In genomic region chr2:131601881-131602280, GRCm38 (mm10) we compare ENCODE assay signal across 27 mouse cellular contexts. TPM values are rescaled to one million over a fixed set of nuclear protein-coding genes. Genes with fewer than 3 reads are reported as not detected.
A peak's percentile ranks its signal among the peaks of the same experiment; 100 is the strongest.
DNase-seq lines count a peak whose midpoint lies in the region; ATAC-seq and TF ChIP-seq lines count a peak whose summit lies in the region.
"Had no signal": no experiment of that assay in that cellular context is flagged by ENCODE, and none has a peak within 500 bp of the region (broad histone marks: within the 10 kb centered on the region; RNA-seq: fewer than 3 reads in every experiment).

No protein-coding gene starts in this region.

- H3K27ac ChIP-seq in hindbrain, postnatal 0 days = no peak overlapping the region
- no peak overlapping the region for H3K27ac ChIP-seq in hindbrain, embryonic 10.5 days
- H3K27ac ChIP-seq in lung, embryonic 16.5 days (ENCODE audit: low read length) = no peak overlapping the region
- H3K27ac ChIP-seq in stomach, embryonic 14.5 days (ENCODE audit: low read length) = no peak overlapping the region; the same call in 1 of the 2 replicates
- H3K27ac ChIP-seq in stomach, postnatal 0 days (replicated peaks) = no peak overlapping the region
- H3K27ac ChIP-seq: embryonic facial prominence, embryonic 13.5 days; forebrain, embryonic 13.5 days; hindbrain, embryonic 14.5 days; limb, embryonic 12.5 days; liver, embryonic 14.5 days had no signal

- H3K4me2 ChIP-seq in hindbrain, postnatal 0 days (ENCODE audit: low read depth, low read length) = no peak overlapping the region
- H3K4me2 ChIP-seq in lung, embryonic 16.5 days (ENCODE audit: low read depth, low read length) = no peak overlapping the region
- H3K4me2 ChIP-seq in stomach, embryonic 14.5 days (replicated peaks; ENCODE audit: low read depth, low read length) = no peak overlapping the region
- H3K4me2 ChIP-seq in stomach, postnatal 0 days (replicated peaks; ENCODE audit: low read depth) = no peak overlapping the region
- H3K4me2 ChIP-seq: embryonic facial prominence, embryonic 13.5 days; forebrain, embryonic 13.5 days; heart, embryonic 12.5 days; hindbrain, embryonic 14.5 days; limb, embryonic 12.5 days had no signal

- no peak for TF ChIP-seq EP300 in stomach, postnatal 0 days (optimal IDR thresholded peaks at IDR 0.05)

- no peaks in the 10 kb centered on the region for H3K9me3 ChIP-seq in hindbrain, postnatal 0 days (ENCODE audit: low read length)
- H3K9me3 ChIP-seq in hindbrain, embryonic 10.5 days = no peaks in the 10 kb centered on the region
- H3K9me3 ChIP-seq in lung, embryonic 16.5 days (ENCODE audit: control insufficient read depth, low read length) = no peaks in the 10 kb centered on the region
- no peaks in the 10 kb centered on the region for H3K9me3 ChIP-seq in stomach, embryonic 14.5 days (ENCODE audit: control insufficient read depth, low read depth, low read length)
- H3K9me3 ChIP-seq in stomach, postnatal 0 days (ENCODE audit: control insufficient read depth, low read length) = no peaks in the 10 kb centered on the region
- H3K9me3 ChIP-seq: embryonic facial prominence, embryonic 13.5 days; forebrain, embryonic 13.5 days; G1E; heart, embryonic 12.5 days; limb, embryonic 12.5 days had no signal

- 14% methylated on average over 2 of the region's 2 CpGs for WGBS in hindbrain, postnatal 0 days
- WGBS in hindbrain, embryonic 10.5 days = 71% methylated on average over 2 of the region's 2 CpGs
- whole genome bisulfite sequencing in lung, embryonic 16.5 days = 15% methylated on average over 2 of the region's 2 CpGs
- 33% methylated on average over 2 of the region's 2 CpGs for WGBS in lung, adult 2 months
- 40% methylated on average over 2 of the region's 2 CpGs for WGBS in stomach, embryonic 14.5 days
- WGBS in stomach, postnatal 0 days = 37% methylated on average over 2 of the region's 2 CpGs

- no peak for ATAC-seq in hindbrain, postnatal 0 days
- peak; percentile 73 for ATAC-seq in lung, embryonic 16.5 days (ENCODE audit: low read depth)
- peak; percentile 33; the same call in 1 of the 2 replicates for ATAC-seq in stomach, embryonic 14.5 days (ENCODE audit: insufficient number of reproducible peaks, insufficient read depth, low FRiP score, low read depth)
- ATAC-seq in stomach, postnatal 0 days (ENCODE audit: low FRiP score, low TSS enrichment) = no peak
- ATAC-seq: forebrain, embryonic 13.5 days had no signal

- no peak for TF ChIP-seq CTCF in hindbrain, postnatal 0 days (IDR thresholded peaks at IDR 0.05; ENCODE audit: low read depth)
- TF ChIP-seq CTCF in lung, adult 2 months (IDR thresholded peaks at IDR 0.05; ENCODE audit: insufficient read depth, low read length) = no peak
- TF ChIP-seq CTCF in stomach, postnatal 0 days (IDR thresholded peaks at IDR 0.05; ENCODE audit: low read depth) = no peak

- H3K4me3 ChIP-seq in hindbrain, postnatal 0 days (ENCODE audit: low read length) = no peak overlapping the region
- H3K4me3 ChIP-seq in hindbrain, embryonic 10.5 days = no peak overlapping the region
- H3K4me3 ChIP-seq in lung, embryonic 16.5 days (ENCODE audit: low read length) = no peak overlapping the region
- no peak overlapping the region for H3K4me3 ChIP-seq in lung, adult 2 months (replicated peaks; ENCODE audit: extremely low read depth, low read depth, low read length)
- H3K4me3 ChIP-seq in stomach, embryonic 14.5 days (ENCODE audit: low read depth, low read length) = no peak overlapping the region
- no peak overlapping the region for H3K4me3 ChIP-seq in stomach, postnatal 0 days (ENCODE audit: low read depth, low read length)
- H3K4me3 ChIP-seq: embryonic facial prominence, embryonic 13.5 days; forebrain, embryonic 13.5 days; heart, embryonic 12.5 days; limb, embryonic 12.5 days had no signal

- no peaks in the 10 kb centered on the region for H3K36me3 ChIP-seq in hindbrain, postnatal 0 days (ENCODE audit: insufficient read depth, low read length)
- no peaks in the 10 kb centered on the region for H3K36me3 ChIP-seq in hindbrain, embryonic 10.5 days
- no peaks in the 10 kb centered on the region for H3K36me3 ChIP-seq in lung, embryonic 16.5 days (ENCODE audit: control insufficient read depth, insufficient read depth, low read length)
- no peaks in the 10 kb centered on the region for H3K36me3 ChIP-seq in stomach, embryonic 14.5 days (ENCODE audit: control insufficient read depth, insufficient read depth, low read length)
- no peaks in the 10 kb centered on the region for H3K36me3 ChIP-seq in stomach, postnatal 0 days (ENCODE audit: control insufficient read depth, insufficient read depth, low read length)
- H3K36me3 ChIP-seq: embryonic facial prominence, embryonic 13.5 days; G1E; heart, embryonic 12.5 days; limb, embryonic 12.5 days had no signal

- H3K4me1 ChIP-seq in hindbrain, postnatal 0 days (ENCODE audit: insufficient read depth, low read length) = no peaks in the 10 kb centered on the region
- H3K4me1 ChIP-seq in hindbrain, embryonic 10.5 days (replicated peaks) = no peaks in the 10 kb centered on the region
- H3K4me1 ChIP-seq in lung, embryonic 16.5 days (replicated peaks; ENCODE audit: control insufficient read depth, insufficient read depth, low read length) = no peaks in the 10 kb centered on the region
- no peaks in the 10 kb centered on the region for H3K4me1 ChIP-seq in lung, adult 2 months (ENCODE audit: control insufficient read depth, insufficient read depth, low read length)
- peaks cover 2% of the 10 kb centered on the region; the same call in 1 of the 2 replicates for H3K4me1 ChIP-seq in stomach, embryonic 14.5 days (ENCODE audit: control insufficient read depth, insufficient read depth, low read length)
- H3K4me1 ChIP-seq in stomach, postnatal 0 days (replicated peaks; ENCODE audit: control insufficient read depth, insufficient read depth) = no peaks in the 10 kb centered on the region
- H3K4me1 ChIP-seq: embryonic facial prominence, embryonic 13.5 days; limb, embryonic 12.5 days had no signal

- no peak for TF ChIP-seq POLR2A in lung, adult 2 months (IDR thresholded peaks at IDR 0.05; ENCODE audit: borderline replicate concordance, extremely low read depth, low read depth, low read length)

- H3K9ac ChIP-seq in hindbrain, postnatal 0 days (replicated peaks; ENCODE audit: low read length) = no peak overlapping the region
- no peak overlapping the region for H3K9ac ChIP-seq in lung, embryonic 16.5 days (ENCODE audit: low read length)
- H3K9ac ChIP-seq in stomach, embryonic 14.5 days (replicated peaks; ENCODE audit: low read depth, low read length) = no peak overlapping the region
- no peak overlapping the region for H3K9ac ChIP-seq in stomach, postnatal 0 days (ENCODE audit: low read length)
- H3K9ac ChIP-seq: embryonic facial prominence, embryonic 13.5 days; forebrain, embryonic 13.5 days; heart, embryonic 12.5 days; hindbrain, embryonic 14.5 days; limb, embryonic 12.5 days; liver, embryonic 14.5 days had no signal

- DNase-seq in hindbrain, postnatal 0 days (ENCODE audit: low spot score) = peak; percentile 28
- no peak for DNase-seq in hindbrain, embryonic 10.5 days (ENCODE audit: low spot score)
- no peak for DNase-seq in lung, adult 2 months
- no peak for DNase-seq in stomach, postnatal 0 days (ENCODE audit: low spot score)
- no peak for DNase-seq in gastrocnemius, postnatal 4 days (ENCODE audit: low spot score in 2 of 2)
- DNase-seq: adrenal gland, adult 2 months; B cell, adult 2 months; cerebellum, adult 18-20 months; cerebellum, postnatal 25 days; kidney, adult 8-10 months; kidney, postnatal 14 days; lung, postnatal 4 days; right cerebral cortex, postnatal 25 days; spleen, adult 18-20 months had no signal

- no peaks in the 10 kb centered on the region for H3K27me3 ChIP-seq in hindbrain, postnatal 0 days (ENCODE audit: insufficient read depth, low read length)
- no peaks in the 10 kb centered on the region for H3K27me3 ChIP-seq in hindbrain, embryonic 10.5 days (ENCODE audit: insufficient read depth, poor library complexity, severe bottlenecking)
- no peaks in the 10 kb centered on the region for H3K27me3 ChIP-seq in lung, embryonic 16.5 days (ENCODE audit: control insufficient read depth, insufficient read depth, low read depth, low read length)
- H3K27me3 ChIP-seq in stomach, embryonic 14.5 days (ENCODE audit: control insufficient read depth, insufficient read depth, low read length) = no peaks in the 10 kb centered on the region
- no peaks in the 10 kb centered on the region for H3K27me3 ChIP-seq in stomach, postnatal 0 days (ENCODE audit: control insufficient read depth, insufficient read depth, low read length)
- H3K27me3 ChIP-seq: embryonic facial prominence, embryonic 13.5 days; forebrain, embryonic 13.5 days; heart, embryonic 12.5 days; limb, embryonic 12.5 days had no signal

RNA-seq across cellular contexts. Expression of gene Adra1d, which starts 39.8 kb away (rescaled TPM):
- total RNA-seq in hindbrain, postnatal 0 days (2014; rRNA removed) = 4.1 and 5.1 TPM in 2 replicates
- polyA plus RNA-seq in hindbrain, postnatal 0 days (2015; fragmentation: Nextera tagmentation; extraction: Ambion mirVana) = 0.81 and 0.84 TPM in 2 replicates
- 0.16 and 0.31 TPM in 2 replicates for polyA plus RNA-seq in hindbrain, embryonic 10.5 days (2016; fragmentation: Nextera tagmentation; extraction: Ambion mirVana)
- polyA plus RNA-seq in lung, embryonic 16.5 days (2015; fragmentation: Nextera tagmentation; extraction: Ambion mirVana) = 1.8 and 2.0 TPM in 2 replicates
- polyA plus RNA-seq in lung, adult 2 months (2012; rRNA removed) = 5.9 and 7.6 TPM in 2 replicates
- 0.17 and 0.22 TPM in 2 replicates for polyA plus RNA-seq in stomach, embryonic 14.5 days (2014; fragmentation: Nextera tagmentation; extraction: Ambion mirVana)
- polyA plus RNA-seq in stomach, postnatal 0 days (2015; fragmentation: Nextera tagmentation; extraction: Ambion mirVana) = 0.33 and 0.44 TPM in 2 replicates
- 1 to 10 TPM; 1.8 to 2.2 TPM for total RNA-seq in gastrocnemius, postnatal 4 days (2021)
- total RNA-seq: CH12.LX; G1E; granulocyte monocyte progenitor cell, adult 5-6 weeks; megakaryocyte-erythroid progenitor cell, adult 5-6 weeks; neutrophil, adult 5-6 weeks had no signal
- polyA plus RNA-seq: forebrain, embryonic 13.5 days; G1E; limb, embryonic 12.5 days had no signal

Comparison
In these comparisons a context has a peak if more than half of its experiments do, and no peak if none do; other contexts are left out.
1. ATAC-seq: peak in lung, embryonic 16.5 days (single experiment) and stomach, embryonic 14.5 days (single experiment); none in hindbrain, postnatal 0 days (single experiment) and stomach, postnatal 0 days (single experiment).